Mouse (Mus musculus) liver, adult (tissue): ENCODE measurements around the gene Fyb.

Experiments used
- GATA4 ChIP-seq: IDR thresholded peaks from 2 replicates; pipeline ENCODE4 v1.6.1; 2014; ENCODE audit warnings: mild to moderate bottlenecking, low read length; ENCODE audit not compliant: insufficient replicate concordance

Gene Fyb

DNA sequence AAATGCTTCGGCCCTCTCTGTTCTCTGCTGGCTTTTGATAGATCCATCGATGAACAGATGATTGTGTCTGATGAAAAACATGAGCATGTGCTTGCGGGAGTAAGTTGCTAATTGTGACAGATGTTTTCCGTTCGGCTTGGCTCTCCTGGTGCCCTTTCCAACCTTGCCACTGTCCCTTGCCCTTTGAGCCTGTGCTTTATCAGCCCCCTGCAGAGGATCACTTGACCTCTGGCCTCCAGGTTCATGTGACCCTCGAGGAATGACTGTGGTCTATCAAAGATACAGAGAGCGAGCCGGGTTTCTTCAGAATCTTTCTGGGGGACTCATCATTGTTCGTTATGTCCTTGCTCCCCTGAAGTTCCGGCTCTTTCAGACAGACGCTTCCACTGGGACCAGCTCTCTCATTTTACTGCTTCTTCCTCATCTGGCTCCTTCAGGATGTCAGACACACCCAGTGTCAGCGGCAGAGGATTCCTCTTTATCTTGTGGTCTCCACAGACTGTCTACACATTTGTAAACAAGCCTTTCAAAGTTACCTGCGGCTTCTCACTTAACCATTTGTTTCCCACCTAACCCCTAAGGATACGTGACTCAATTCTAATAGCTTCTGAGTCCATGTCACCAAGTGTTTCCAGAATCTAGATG lies 146.3 kb downstream of the Fyb start:
- no peak for TF ChIP-seq GATA4

DNA sequence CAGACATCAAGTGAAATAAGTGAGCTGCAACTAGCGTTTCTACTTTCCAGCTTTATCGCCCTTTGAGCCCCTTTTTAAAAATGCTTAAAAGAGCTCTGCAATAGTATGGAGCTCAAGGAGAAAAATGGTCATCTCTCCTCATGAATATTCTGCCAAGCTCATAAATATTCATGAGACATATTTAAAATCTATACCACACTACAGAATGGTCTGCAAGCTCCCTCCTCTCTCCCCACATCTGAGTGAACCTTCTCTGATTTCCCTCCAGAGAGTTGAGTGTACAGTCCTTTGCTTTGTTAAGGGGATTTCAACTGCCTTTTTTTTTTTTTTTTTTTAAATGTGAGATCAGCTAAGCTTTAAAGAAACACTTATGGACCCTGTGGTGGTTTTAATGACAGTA lies 155.8 kb downstream of the Fyb start:
- no peak for TF ChIP-seq GATA4

GRCm38 (mm10) chr15:6702164-6702563 lies 179.5 kb downstream of the Fyb start:
- no peak for TF ChIP-seq GATA4

GRCm38 (mm10) chr15:6705351-6705901 lies 182.8 kb downstream of the Fyb start:
- TF ChIP-seq GATA4: no peak

DNA sequence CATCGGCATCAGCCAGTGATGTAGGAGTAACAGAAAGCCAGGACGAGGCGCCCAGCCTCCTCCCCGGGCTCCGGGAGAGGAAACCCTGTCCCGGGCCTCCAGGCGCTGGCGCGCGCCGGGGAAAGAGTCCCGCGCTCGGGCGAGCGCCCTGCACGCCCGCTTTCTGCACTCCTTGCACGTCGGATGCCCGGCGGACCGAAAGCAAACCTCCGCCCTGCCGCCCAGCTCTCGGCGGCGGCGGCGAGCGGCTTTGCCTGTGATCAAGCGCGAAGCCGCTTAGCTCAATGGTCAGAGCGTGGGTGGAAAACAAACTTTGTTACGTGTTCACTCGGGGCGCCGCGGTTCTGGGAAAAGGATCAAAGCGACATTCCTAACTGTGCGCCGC lies 184.9 kb downstream of the Fyb start:
- no peak for TF ChIP-seq GATA4

DNA sequence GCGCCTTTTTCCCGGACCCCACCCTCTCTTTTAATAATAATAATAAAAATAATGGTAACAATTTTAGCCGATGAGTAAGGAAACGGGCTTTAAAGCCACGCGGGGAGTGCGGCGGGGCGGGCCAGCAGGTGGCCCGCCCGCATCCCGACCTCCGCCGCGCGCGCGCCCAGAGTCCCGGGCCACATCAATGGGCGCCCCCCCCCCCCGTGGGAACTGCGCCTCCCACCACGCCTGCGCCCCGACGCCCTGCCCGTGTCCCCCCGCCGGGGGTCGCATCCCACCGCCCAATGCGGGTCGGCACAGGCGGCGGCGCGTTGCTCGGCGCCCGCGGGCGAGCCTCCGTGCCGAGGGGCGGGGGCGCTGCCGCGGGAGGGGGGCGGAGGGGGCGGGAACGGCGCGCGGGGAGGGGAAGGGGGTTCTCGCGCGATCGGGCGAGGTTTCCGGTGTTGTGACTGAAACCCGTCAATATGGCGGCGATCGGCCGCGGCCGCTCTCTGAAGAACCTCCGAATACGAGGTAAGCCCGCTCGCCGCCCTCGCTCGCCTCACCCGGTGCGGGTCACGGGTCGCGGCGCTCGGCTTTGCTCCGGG lies 185.4 kb downstream of the Fyb start, which contains the start of gene Rictor:
Gene Rictor (plus strand): TSS at position 444 of the 590 bp plus-strand sequence.
- TF ChIP-seq GATA4: no peak

GRCm38 (mm10) chr15:6708526-6709441 lies 186.1 kb downstream of the Fyb start:
- no peak for TF ChIP-seq GATA4

GRCm38 (mm10) chr15:6709618-6710017 lies 187.0 kb downstream of the Fyb start:
- TF ChIP-seq GATA4: no peak

- TF ChIP-seq GATA4: no peak
Observed at GRCm38 (mm10) chr15:6710341-6710740, 187.7 kb downstream of the Fyb start.

GRCm38 (mm10) chr15:6711226-6711625 lies 188.6 kb downstream of the Fyb start:
- no peak for TF ChIP-seq GATA4
